In genomic region chr6:47243863-47244606, GRCm38 (mm10) we compare ENCODE assay signal across 8 mouse cellular contexts.
DNase-seq lines count a peak whose midpoint lies in the region; ATAC-seq and TF ChIP-seq lines count a peak whose summit lies in the region.

No protein-coding gene starts in this region.

- no peak overlapping the region for H3K4me2 ChIP-seq in liver, postnatal 0 days (ENCODE audit: low read depth, low read length)

- peak overlapping the region; percentile 66 for H3K4me3 ChIP-seq in gastrocnemius, adult 2 months
- no peak overlapping the region for H3K4me3 ChIP-seq in liver, postnatal 0 days (ENCODE audit: low read depth, low read length)

- no peak for TF ChIP-seq EP300 in liver, postnatal 0 days (IDR thresholded peaks at IDR 0.05; ENCODE audit: low read depth)

- H3K36me3 ChIP-seq in liver, postnatal 0 days (replicated peaks; ENCODE audit: insufficient read depth, low read length): no peaks in the 10 kb centered on the region

- H3K9ac ChIP-seq in liver, postnatal 0 days (replicated peaks): no peak overlapping the region

- no peaks in the 10 kb centered on the region for H3K9me3 ChIP-seq in liver, postnatal 0 days (ENCODE audit: low read length)

- H3K27ac ChIP-seq in gastrocnemius, adult 2 months: peak overlapping the region; percentile 49; the same call in 1 of the 2 replicates
- no peak overlapping the region for H3K27ac ChIP-seq in liver, postnatal 0 days (ENCODE audit: low read depth)

- no peaks in the 10 kb centered on the region for H3K27me3 ChIP-seq in liver, postnatal 0 days (ENCODE audit: insufficient read depth, low read length)

- no peak for DNase-seq in gastrocnemius, adult 2 months
- DNase-seq in gastrocnemius, postnatal 4 days (ENCODE audit: low spot score in 2 of 2): no peak
- peak; percentile 48 for DNase-seq in c-Kit-negative CD71-positive TER-119-positive erythroid progenitor cells, embryonic 14.5 days (ENCODE audit: low read depth, low spot score)
- peak; percentile 17 to 63 for DNase-seq in frontal cortex, postnatal 36 days (ENCODE audit: low spot score in 2 of 2)
- peak; percentile 35 to 65 for DNase-seq in kidney, postnatal 36 days
- DNase-seq in liver, postnatal 0 days: peak; percentile 17
- DNase-seq in retina, embryonic 14.5 days (ENCODE audit: low spot score): peak; percentile 96
- no peak for DNase-seq in spleen, postnatal 10 days (ENCODE audit: low spot score in 2 of 2)

- H3K4me1 ChIP-seq in liver, postnatal 0 days (ENCODE audit: insufficient read depth): no peaks in the 10 kb centered on the region

- ATAC-seq in liver, postnatal 0 days: peak; percentile 64

- intact Hi-C loops in gastrocnemius, adult 2 months (cut with DNase I): loop anchor here (5.0 kb wide), 1 partner anchor 33 kb away; no protein-coding TSS in a partner anchor

- WGBS in liver, postnatal 0 days (ENCODE audit: insufficient replicate concordance): 16% methylated on average over 6 of the region's 6 CpGs

- no peak for TF ChIP-seq CTCF in gastrocnemius, adult 2 months (IDR thresholded peaks at IDR 0.05)
- TF ChIP-seq CTCF in liver, postnatal 0 days (IDR thresholded peaks at IDR 0.05; ENCODE audit: low read depth): no peak

Comparison
In these comparisons a context has a peak if more than half of its experiments do, and no peak if none do; other contexts are left out.
1. DNase-seq: peak in c-Kit-negative CD71-positive TER-119-positive erythroid progenitor cells, embryonic 14.5 days (single experiment), frontal cortex, postnatal 36 days (2 of 2), kidney, postnatal 36 days (2 of 2), liver, postnatal 0 days (single experiment) and retina, embryonic 14.5 days (single experiment); none in gastrocnemius, adult 2 months (single experiment), gastrocnemius, postnatal 4 days (0 of 2) and spleen, postnatal 10 days (0 of 2).